Mouse (Mus musculus) intestine, embryonic 15.5 days (tissue): ENCODE measurements at regions not wholly inside any gene's neighbourhood (a gene's known extent, or its start where the extent isn't known, plus 50 kb on each side); places are given as distances from the start of the nearest gene placed in this dataset.
"Not testable (repeated sequence)": the region's sequence is repeated elsewhere in the genome, so short reads cannot be mapped to it uniquely, and the experiment has no call there.

ENCODE experiments used
- ATAC-seq: fragments of 200-750 bp; cut with Nextera tagmentation; 2 replicates; pipeline ENCODE4 v1.8.0; 2017; ENCODE audit warnings: moderate TSS enrichment, moderate library complexity
- H3K27ac ChIP-seq: fragments of 300-500 bp; sonication (generic); 2 replicates; pipeline ENCODE4 v1.5.1; 2015; ENCODE audit warnings: mild to moderate bottlenecking, inconsistent platforms
- H3K27me3 ChIP-seq: fragments of 300-500 bp; sonication (generic); replicated peaks from 2 replicates; pipeline ENCODE4 v1.6.1; 2015; ENCODE audit warnings: inconsistent platforms
- H3K36me3 ChIP-seq: fragments of 300-500 bp; sonication (generic); 2 replicates; pipeline ENCODE4 v1.6.1; 2015; ENCODE audit warnings: inconsistent platforms
- H3K4me1 ChIP-seq: fragments of 300-500 bp; sonication (generic); replicated peaks from 2 replicates; pipeline ENCODE4 v1.6.1; 2015; ENCODE audit warnings: inconsistent platforms
- H3K4me2 ChIP-seq: fragments of 300-500 bp; sonication (generic); replicated peaks from 2 replicates; pipeline ENCODE4 v1.6.1; 2015; ENCODE audit warnings: mild to moderate bottlenecking, inconsistent platforms
- H3K4me3 ChIP-seq: fragments of 300-500 bp; sonication (generic); replicated peaks from 2 replicates; pipeline ENCODE4 v1.5.1; 2015; ENCODE audit warnings: inconsistent platforms
- H3K9ac ChIP-seq: fragments of 300-500 bp; sonication (generic); 2 replicates; pipeline ENCODE4 v1.6.1; 2015; ENCODE audit warnings: inconsistent platforms
- H3K9me3 ChIP-seq: fragments of 300-500 bp; sonication (generic); 2 replicates; pipeline ENCODE4 v1.6.1; 2016; ENCODE audit warnings: inconsistent platforms
- WGBS: fragments of 180-500 bp; shearing (Covaris S2); methylation state at CpG from one replicate; pipeline ENCODE4 v1.1.7; 2015; 5-methylcytosine and 5-hydroxymethylcytosine counted together

GRCm38 (mm10) chrX:17818325-17818724, 246.2 kb upstream of the Fundc1 start:
- H3K36me3 ChIP-seq: no peaks in the 10 kb centered on the region
- H3K4me1 ChIP-seq: no peaks in the 10 kb centered on the region
- no peak for ATAC-seq
- H3K9me3 ChIP-seq: no peaks in the 10 kb centered on the region
- no peak overlapping the region for H3K9ac ChIP-seq
- H3K4me2 ChIP-seq: no peak overlapping the region
- H3K4me3 ChIP-seq: no peak overlapping the region
- H3K27me3 ChIP-seq: no peaks in the 10 kb centered on the region
- H3K27ac ChIP-seq: no peak overlapping the region
- WGBS: 51% methylated on average over 3 of the region's 3 CpGs

- no peak for ATAC-seq
- Histone ChIP-seq H3K4me2 (no peak overlapping the region), H3K27ac (no peak overlapping the region), H3K36me3 (no peaks in the 10 kb centered on the region), H3K4me3 (no peak overlapping the region), H3K9me3 (no peaks in the 10 kb centered on the region), H3K4me1 (no peaks in the 10 kb centered on the region), H3K27me3 (no peaks in the 10 kb centered on the region), H3K9ac (no peak overlapping the region)
- 75% methylated on average over 3 of the region's 3 CpGs for WGBS
These were observed 245.5 kb upstream of the Fundc1 start for GRCm38 (mm10) chrX:17817651-17818050.

- not testable (repeated sequence) for H3K4me3 ChIP-seq, H3K4me1 ChIP-seq, H3K27ac ChIP-seq, ATAC-seq, H3K9ac ChIP-seq, H3K36me3 ChIP-seq, H3K9me3 ChIP-seq, H3K27me3 ChIP-seq, H3K4me2 ChIP-seq
- WGBS: 84% methylated on average over 2 of the region's 6 CpGs
These were observed 215.9 kb upstream of the Fundc1 start for GRCm38 (mm10) chrX:17788048-17788447.

- Histone ChIP-seq H3K4me3 (no peak overlapping the region), H3K27ac (no peak overlapping the region), H3K9ac (no peak overlapping the region), H3K4me1 (no peaks in the 10 kb centered on the region), H3K9me3 (no peaks in the 10 kb centered on the region), H3K4me2 (no peak overlapping the region), H3K36me3 (no peaks in the 10 kb centered on the region), H3K27me3 (no peaks in the 10 kb centered on the region)
- ATAC-seq: no peak
- WGBS: 88% methylated on average over 1 of the region's 1 CpGs
These were observed 203.8 kb upstream of the Fundc1 start for GRCm38 (mm10) chrX:17775886-17776285.

- Histone ChIP-seq H3K4me2 (no peak overlapping the region), H3K9ac (no peak overlapping the region), H3K9me3 (no peaks in the 10 kb centered on the region), H3K4me3 (no peak overlapping the region), H3K36me3 (no peaks in the 10 kb centered on the region), H3K27me3 (no peaks in the 10 kb centered on the region), H3K4me1 (no peaks in the 10 kb centered on the region), H3K27ac (no peak overlapping the region)
- no peak for ATAC-seq
- 34% methylated on average over 2 of the region's 2 CpGs for WGBS
These were observed 180.7 kb upstream of the Fundc1 start for GRCm38 (mm10) chrX:17752823-17753222.

GRCm38 (mm10) chrX:17751466-17751865, 179.3 kb upstream of the Fundc1 start:
- 81% methylated on average over 5 of the region's 5 CpGs for WGBS

GRCm38 (mm10) chrX:17730233-17730632, 158.1 kb upstream of the Fundc1 start:
- Histone ChIP-seq H3K9ac (no peak overlapping the region), H3K4me2 (no peak overlapping the region), H3K4me1 (no peaks in the 10 kb centered on the region), H3K36me3 (no peaks in the 10 kb centered on the region), H3K27ac (no peak overlapping the region), H3K9me3 (no peaks in the 10 kb centered on the region), H3K4me3 (no peak overlapping the region), H3K27me3 (no peaks in the 10 kb centered on the region)
- 52% methylated on average over 4 of the region's 4 CpGs for WGBS
- no peak for ATAC-seq

More at GRCm38 (mm10) chrX:17751466-17751865, 179.3 kb upstream of the Fundc1 start:
- H3K27ac ChIP-seq: no peak overlapping the region
- no peak overlapping the region for H3K4me2 ChIP-seq
- no peaks in the 10 kb centered on the region for H3K27me3 ChIP-seq
- H3K9ac ChIP-seq: no peak overlapping the region
- no peaks in the 10 kb centered on the region for H3K4me1 ChIP-seq
- no peaks in the 10 kb centered on the region for H3K36me3 ChIP-seq
- no peak overlapping the region for H3K4me3 ChIP-seq
- H3K9me3 ChIP-seq: no peaks in the 10 kb centered on the region
- no peak for ATAC-seq

- no peaks in the 10 kb centered on the region for H3K9me3 ChIP-seq
- no peaks in the 10 kb centered on the region for H3K27me3 ChIP-seq
- WGBS: 64% methylated on average over 5 of the region's 5 CpGs
- H3K4me3 ChIP-seq: no peak overlapping the region
- no peak overlapping the region for H3K27ac ChIP-seq
- no peak overlapping the region for H3K4me2 ChIP-seq
- H3K4me1 ChIP-seq: no peaks in the 10 kb centered on the region
- no peak overlapping the region for H3K9ac ChIP-seq
- no peak for ATAC-seq
- H3K36me3 ChIP-seq: no peaks in the 10 kb centered on the region
These were observed 153.7 kb upstream of the Fundc1 start for GRCm38 (mm10) chrX:17725780-17726220.

- no peak overlapping the region for H3K9ac ChIP-seq
- H3K4me1 ChIP-seq: no peaks in the 10 kb centered on the region
- H3K4me2 ChIP-seq: no peak overlapping the region
- no peaks in the 10 kb centered on the region for H3K9me3 ChIP-seq
- no peak overlapping the region for H3K4me3 ChIP-seq
- H3K27ac ChIP-seq: no peak overlapping the region
- 0 out of 2 replicates have a peak, but pooled peaks have one; percentile 23 for ATAC-seq
- 36% methylated on average over 7 of the region's 7 CpGs for WGBS
- H3K36me3 ChIP-seq: no peaks in the 10 kb centered on the region
- H3K27me3 ChIP-seq: no peaks in the 10 kb centered on the region
These were observed 153.1 kb upstream of the Fundc1 start for GRCm38 (mm10) chrX:17724990-17725779.

GRCm38 (mm10) chrX:17724398-17724797, 152.3 kb upstream of the Fundc1 start:
- WGBS: 75% methylated on average over 2 of the region's 2 CpGs
- ATAC-seq: no peak

GRCm38 (mm10) chrX:17721866-17722625, 149.9 kb upstream of the Fundc1 start:
- not testable (repeated sequence) for H3K27ac ChIP-seq, H3K9me3 ChIP-seq, H3K4me3 ChIP-seq, ATAC-seq, H3K36me3 ChIP-seq, H3K27me3 ChIP-seq, H3K4me1 ChIP-seq, H3K9ac ChIP-seq, H3K4me2 ChIP-seq
- WGBS: 81% methylated on average over 6 of the region's 6 CpGs

More at GRCm38 (mm10) chrX:17724398-17724797, 152.3 kb upstream of the Fundc1 start:
- no peak overlapping the region for H3K4me2 ChIP-seq
- no peaks in the 10 kb centered on the region for H3K27me3 ChIP-seq
- no peaks in the 10 kb centered on the region for H3K36me3 ChIP-seq
- H3K9me3 ChIP-seq: no peaks in the 10 kb centered on the region
- H3K4me1 ChIP-seq: no peaks in the 10 kb centered on the region
- H3K27ac ChIP-seq: no peak overlapping the region
- H3K4me3 ChIP-seq: no peak overlapping the region
- no peak overlapping the region for H3K9ac ChIP-seq

- WGBS: 85% methylated on average over 1 of the region's 1 CpGs
- Histone ChIP-seq H3K9me3 (no peaks in the 10 kb centered on the region), H3K36me3 (no peaks in the 10 kb centered on the region), H3K27ac (no peak overlapping the region), H3K4me1 (no peaks in the 10 kb centered on the region), H3K4me3 (no peak overlapping the region), H3K4me2 (no peak overlapping the region), H3K9ac (no peak overlapping the region), H3K27me3 (no peaks in the 10 kb centered on the region)
- no peak for ATAC-seq
These were observed 142.4 kb upstream of the Fundc1 start for GRCm38 (mm10) chrX:17714534-17714933.
